Comparison of ENCODE assay signal across 8 mouse cellular contexts in the genomic region with DNA sequence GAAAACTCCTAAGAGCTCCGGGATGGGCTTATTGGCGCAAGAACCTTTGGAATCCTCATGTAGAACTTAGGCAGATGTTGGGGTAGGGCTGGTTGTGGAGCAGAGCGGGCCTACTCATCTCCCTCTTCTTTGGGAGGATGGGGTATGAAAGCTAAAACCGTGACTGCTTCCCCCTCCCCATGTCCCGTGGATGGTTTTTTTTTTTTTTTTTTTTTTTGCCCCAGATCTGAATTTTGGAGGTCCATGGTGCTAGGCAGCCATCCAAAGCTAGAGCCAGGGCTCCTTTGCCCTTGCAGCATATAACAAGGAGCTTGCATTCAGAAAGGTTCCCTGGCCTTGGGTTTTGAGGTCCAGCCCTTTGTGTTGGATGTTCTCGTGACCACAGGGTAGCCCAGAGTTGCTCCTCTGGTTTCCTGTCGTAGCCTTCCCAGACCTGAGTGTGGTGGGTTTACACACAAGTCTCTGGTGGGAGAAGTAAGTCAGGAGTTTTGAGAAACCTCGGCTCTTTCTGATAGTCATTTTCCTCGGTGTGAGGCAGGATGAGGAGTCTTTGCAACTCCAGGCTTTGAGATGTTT. TPM values are rescaled to one million over a fixed set of nuclear protein-coding genes. Genes with fewer than 3 reads are reported as not detected.
DNase-seq lines count a peak whose midpoint lies in the region; ATAC-seq and TF ChIP-seq lines count a peak whose summit lies in the region.

No protein-coding gene starts in this region.

- H3K27ac ChIP-seq in kidney, embryonic 16.5 days (ENCODE audit: low read length): peak overlapping the region; percentile 94; the same call in 1 of the 2 replicates
- H3K27ac ChIP-seq in bone marrow, adult 2 months (ENCODE audit: control insufficient read depth, insufficient read depth, low read depth, low read length, poor library complexity): no peak overlapping the region
- H3K27ac ChIP-seq in hindbrain, embryonic 15.5 days (replicated peaks): peak overlapping the region; percentile 98; the same call in 1 of the 2 replicates

- no peaks in the 10 kb centered on the region for H3K27me3 ChIP-seq in kidney, embryonic 16.5 days (ENCODE audit: insufficient read depth, low read length)
- H3K27me3 ChIP-seq in hindbrain, embryonic 15.5 days: no peaks in the 10 kb centered on the region
- H3K27me3 ChIP-seq in myocyte (ENCODE audit: control insufficient read depth, insufficient read depth, insufficient read length): no peaks in the 10 kb centered on the region

- TF ChIP-seq CTCF in bone marrow, adult 2 months (IDR thresholded peaks at IDR 0.05; ENCODE audit: control insufficient read depth, insufficient read depth, low read length): no peak

- peak; percentile 0; the same call in 1 of the 2 replicates for ATAC-seq in kidney, embryonic 16.5 days (ENCODE audit: low FRiP score, low TSS enrichment)
- ATAC-seq in hindbrain, embryonic 15.5 days (ENCODE audit: low FRiP score, low read depth): no peak

- peak overlapping the region; percentile 90 for H3K4me3 ChIP-seq in kidney, embryonic 16.5 days (ENCODE audit: low read length)
- peak overlapping the region; percentile 82 for H3K4me3 ChIP-seq in bone marrow, adult 2 months (replicated peaks; ENCODE audit: control insufficient read depth, low read depth, low read length)
- peak overlapping the region; percentile 86 for H3K4me3 ChIP-seq in hindbrain, embryonic 15.5 days
- peak overlapping the region; percentile 67 for H3K4me3 ChIP-seq in myocyte

- H3K4me2 ChIP-seq in kidney, embryonic 16.5 days (replicated peaks; ENCODE audit: low read depth, low read length): peak overlapping the region; percentile 91
- H3K4me2 ChIP-seq in hindbrain, embryonic 15.5 days: peak overlapping the region; percentile 83
- H3K4me2 ChIP-seq in myocyte (ENCODE audit: low read depth): peak overlapping the region; percentile 91

- peaks cover 53% of the 10 kb centered on the region for H3K4me1 ChIP-seq in kidney, embryonic 16.5 days (ENCODE audit: insufficient read depth, low read length)
- peaks cover 3% of the 10 kb centered on the region; the same call in 1 of the 2 replicates for H3K4me1 ChIP-seq in bone marrow, adult 2 months (ENCODE audit: control insufficient read depth, insufficient read depth, low read length)
- H3K4me1 ChIP-seq in hindbrain, embryonic 15.5 days (replicated peaks): peaks cover 53% of the 10 kb centered on the region

- no peaks in the 10 kb centered on the region for H3K9me3 ChIP-seq in kidney, embryonic 16.5 days (ENCODE audit: low read length)
- H3K9me3 ChIP-seq in hindbrain, embryonic 15.5 days: no peaks in the 10 kb centered on the region

- peak overlapping the region; percentile 98 for H3K9ac ChIP-seq in kidney, embryonic 16.5 days (replicated peaks; ENCODE audit: low read length)
- H3K9ac ChIP-seq in hindbrain, embryonic 15.5 days: peak overlapping the region; percentile 100

- WGBS in kidney, embryonic 16.5 days: 15% methylated on average over 9 of the region's 9 CpGs
- 15% methylated on average over 9 of the region's 9 CpGs for WGBS in bone marrow, adult 2 months
- 39% methylated on average over 9 of the region's 9 CpGs for WGBS in hindbrain, embryonic 15.5 days

- peaks cover 22% of the 10 kb centered on the region for H3K36me3 ChIP-seq in kidney, embryonic 16.5 days (ENCODE audit: insufficient read depth, low read length)
- no peaks in the 10 kb centered on the region for H3K36me3 ChIP-seq in hindbrain, embryonic 15.5 days
- no peaks in the 10 kb centered on the region for H3K36me3 ChIP-seq in myocyte (ENCODE audit: control insufficient read depth, insufficient read depth)

- no peak for DNase-seq in kidney, postnatal 10 days
- no peak for DNase-seq in frontal cortex, postnatal 10 days (ENCODE audit: low spot score in 2 of 2)
- no peak for DNase-seq in urinary bladder, adult 2 months (ENCODE audit: low spot score)
- no peak for DNase-seq in layer of hippocampus, postnatal 36 days

- H3ac ChIP-seq in myocyte (ENCODE audit: control insufficient read depth, insufficient read length): peak overlapping the region; percentile 62

- peaks cover 56% of the 10 kb centered on the region for H3K79me2 ChIP-seq in myocyte (ENCODE audit: control insufficient read depth, insufficient read depth)

- TF ChIP-seq POLR2A in bone marrow, adult 2 months (IDR thresholded peaks at IDR 0.05; ENCODE audit: borderline replicate concordance, control insufficient read depth, low read depth, low read length): no peak
- TF ChIP-seq POLR2A in myocyte (IDR thresholded peaks at IDR 0.05; ENCODE audit: insufficient read length, low read depth): no peak

TF ChIP-seq in myocyte, 11 proteins besides CTCF, POLR2A, EP300 and RAD21:
- TF ChIP-seq CEBPB (IDR thresholded peaks at IDR 0.05; ENCODE audit: insufficient read depth, poor library complexity, severe bottlenecking): no peak
- no peak for TF ChIP-seq MYOD1 (IDR thresholded peaks at IDR 0.05; ENCODE audit: control insufficient read depth in 1 of 3, insufficient read length in 2 of 3, low read depth in 2 of 3)
- TF ChIP-seq TCF3 (IDR thresholded peaks at IDR 0.05; ENCODE audit: insufficient read length, low read depth): no peak
- TF ChIP-seq E2F4 (IDR thresholded peaks at IDR 0.05; ENCODE audit: insufficient read depth): no peak
- no peak for TF ChIP-seq POLR2AphosphoS2 (IDR thresholded peaks at IDR 0.05; ENCODE audit: insufficient read length, low read depth)
- TF ChIP-seq MAX (IDR thresholded peaks at IDR 0.05; ENCODE audit: low read depth): no peak
- TF ChIP-seq SRF (IDR thresholded peaks at IDR 0.05; ENCODE audit: control insufficient read depth, insufficient read length, low read depth): no peak
- no peak for TF ChIP-seq TCF12 (IDR thresholded peaks at IDR 0.05; ENCODE audit: insufficient read depth, poor library complexity, severe bottlenecking)
- no peak for TF ChIP-seq USF1 (IDR thresholded peaks at IDR 0.05; ENCODE audit: low read depth)
- no peak for TF ChIP-seq MYOG (IDR thresholded peaks at IDR 0.05; ENCODE audit: control insufficient read depth in 1 of 3, insufficient read depth in 1 of 3, insufficient read length in 2 of 3, low read depth in 2 of 3)
- TF ChIP-seq REST (IDR thresholded peaks at IDR 0.05; ENCODE audit: insufficient read depth, insufficient read length): no peak

RNA-seq across cellular contexts. Expression of a gene that starts 1.4 kb away (rescaled TPM):
- polyA plus RNA-seq in kidney, embryonic 16.5 days (2015; fragmentation: Nextera tagmentation; extraction: Ambion mirVana): 49.9 and 50.6 TPM in 2 replicates
- 12.8 and 21.0 TPM in 2 replicates for polyA plus RNA-seq in bone marrow, adult 2 months (2011; ENCODE audit: insufficient read depth, insufficient read length, low replicate concordance, missing spikeins)
- polyA plus RNA-seq in hindbrain, embryonic 15.5 days (2015; fragmentation: Nextera tagmentation; extraction: Ambion mirVana): 55.1 and 56.5 TPM in 2 replicates
- polyA plus RNA-seq in myocyte (2012; fragmentation: generic; extraction: Trizol): 36.6 TPM
- 56.5 TPM in 2 replicates for polyA plus RNA-seq in urinary bladder, adult 2 months (2012; rRNA removed)
- total RNA-seq in layer of hippocampus, postnatal 36 days (2021): 100 to 1,000 TPM in 1 of 2 experiments, 10 to 100 TPM in 1; 95.8 to 112 TPM
